Mouse (Mus musculus) forebrain, embryonic 14.5 days (tissue): ENCODE results near the gene Sqor. TPM values are rescaled to one million over a fixed set of nuclear protein-coding genes. Genes with fewer than 3 reads are reported as not detected.

Source experiments
- ATAC-seq: fragments of 200-750 bp; cut with Nextera tagmentation; 2 replicates; pipeline ENCODE4 v1.8.0; 2017; ENCODE audit warnings: mild to moderate bottlenecking, moderate library complexity
- DNase-seq: peaks from one replicate; pipeline ENCODE4 v3.0.0-alpha.2; 2015; ENCODE audit warnings: low spot score
- H3K27ac ChIP-seq: fragments of 300-500 bp; sonication (generic); 2 replicates; pipeline ENCODE4 v1.5.1; 2014; ENCODE audit warnings: low read depth, mild to moderate bottlenecking, control low read depth, low read length, moderate library complexity
- H3K27me3 ChIP-seq: fragments of 300-500 bp; sonication (generic); replicated peaks from 2 replicates; pipeline ENCODE4 v1.6.1; 2014; ENCODE audit warnings: low read length, control low read depth, mixed read lengths; ENCODE audit not compliant: control insufficient read depth, insufficient read depth
- H3K36me3 ChIP-seq: fragments of 300-500 bp; sonication (generic); 2 replicates; pipeline ENCODE4 v1.6.1; 2014; ENCODE audit warnings: low read length, control low read depth; ENCODE audit not compliant: control insufficient read depth, insufficient read depth
- H3K4me1 ChIP-seq: fragments of 300-500 bp; sonication (generic); 2 replicates; pipeline ENCODE4 v1.6.1; 2014; ENCODE audit warnings: antibody characterized with exemption, low read length, control low read depth; ENCODE audit not compliant: control insufficient read depth, insufficient read depth
- H3K4me2 ChIP-seq: fragments of 300-500 bp; sonication (generic); 2 replicates; pipeline ENCODE4 v1.6.1; 2014; ENCODE audit warnings: mild to moderate bottlenecking, control low read depth, low read length
- H3K4me3 ChIP-seq: fragments of 300-500 bp; sonication (generic); 2 replicates; pipeline ENCODE4 v1.5.1; 2014; ENCODE audit warnings: low read depth, low read length, control low read depth
- H3K9ac ChIP-seq: fragments of 300-500 bp; sonication (generic); 2 replicates; pipeline ENCODE4 v1.6.1; 2014; ENCODE audit warnings: mild to moderate bottlenecking, low read length, control low read depth, moderate library complexity
- H3K9me3 ChIP-seq: fragments of 300-500 bp; sonication (generic); replicated peaks from 2 replicates; pipeline ENCODE4 v1.6.1; 2016; ENCODE audit warnings: low read length, control low read depth, mixed read lengths; ENCODE audit not compliant: control insufficient read depth
- WGBS: fragments of 180-500 bp; shearing (Covaris S2); extraction: QIAGEN DNeasy Blood & Tissue Kit; methylation state at CpG from one replicate; pipeline ENCODE4 v1.1.7; 2014; 5-methylcytosine and 5-hydroxymethylcytosine counted together
- polyA plus RNA-seq: library from polyadenylated mRNA; unstranded; fragments of >200 nt; fragmentation: Nextera tagmentation; extraction: Ambion mirVana; gene quantifications from 2 replicates; pipeline ENCODE4 v1.2.1, GENCODE M21; 2014

The Sqor gene
- polyA plus RNA-seq, result 2.8 and 3.6 TPM in 2 replicates

GRCm38 (mm10) chr2:122765071-122765793 is at the start of gene Sqor:
TSS of gene Sqor (plus strand) at chr2:122765237.
- Histone ChIP-seq H3K4me3 (peak within 1 kb of the TSS; percentile 30), H3K27ac (no peak within 1 kb of the TSS), H3K9ac (peak within 1 kb of the TSS; percentile 47; the same call in 1 of the 2 replicates), H3K36me3 (no peaks in the 10 kb centered on the region), H3K4me1 (no peaks in the 10 kb centered on the region; the same call in 1 of the 2 replicates), H3K27me3 (0 out of 2 replicates have a peak, but pooled peaks cover 15% of the 10 kb centered on the region), H3K9me3 (no peaks in the 10 kb centered on the region), H3K4me2 (peak within 1 kb of the TSS; percentile 61)
- under 1% methylated on average over 46 of the region's 46 CpGs for WGBS
- DNase-seq, result peak; percentile 9
- ATAC-seq, result peak; percentile 44; the same call in 1 of the 2 replicates

DNA sequence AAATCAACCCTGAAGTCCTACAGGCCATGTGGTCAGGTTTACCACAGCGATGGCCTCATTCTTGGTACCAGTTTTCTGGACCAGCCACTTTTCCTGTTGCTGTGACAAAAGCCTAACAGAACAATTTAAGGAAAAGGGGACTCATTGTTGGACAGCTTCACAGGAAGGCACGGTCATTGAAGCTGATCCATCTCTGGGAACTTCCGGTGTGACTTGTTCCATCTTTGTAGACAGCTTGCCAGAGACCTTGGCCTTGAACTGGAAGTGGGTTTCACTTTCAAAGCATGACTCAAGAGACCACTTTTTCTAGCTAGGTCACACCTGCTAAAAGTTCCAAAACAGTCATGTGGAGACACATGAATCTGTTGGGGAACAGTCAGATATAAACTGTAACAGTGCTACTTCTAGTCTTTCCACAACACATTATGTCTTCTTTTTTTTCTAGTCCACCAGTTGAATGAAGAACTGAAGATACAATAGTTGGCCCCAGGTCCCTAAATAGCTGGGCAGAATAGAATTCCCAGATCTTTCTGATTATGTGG is 48.7 kb upstream of the Sqor start:
- 92% methylated on average over 3 of the region's 3 CpGs for WGBS
- no peak for ATAC-seq
- H3K4me3 ChIP-seq, result no peak overlapping the region

GRCm38 (mm10) chr2:122719232-122719631 is 45.8 kb upstream of the Sqor start:
- no peak for DNase-seq
- no peak for ATAC-seq
- no peaks in the 10 kb centered on the region for H3K4me1 ChIP-seq
- no peak overlapping the region for H3K4me2 ChIP-seq
- no peak overlapping the region for H3K27ac ChIP-seq
- WGBS, result 64% methylated on average over 1 of the region's 1 CpGs
- H3K9ac ChIP-seq, result no peak overlapping the region
- H3K36me3 ChIP-seq, result no peaks in the 10 kb centered on the region
- H3K27me3 ChIP-seq, result no peaks in the 10 kb centered on the region
- H3K4me3 ChIP-seq, result no peak overlapping the region
- no peaks in the 10 kb centered on the region for H3K9me3 ChIP-seq

More for the DNA sequence above, 48.7 kb upstream of the Sqor start:
- Histone ChIP-seq H3K27ac (no peak overlapping the region), H3K9me3 (no peaks in the 10 kb centered on the region), H3K9ac (no peak overlapping the region), H3K4me1 (no peaks in the 10 kb centered on the region), H3K4me2 (no peak overlapping the region), H3K36me3 (no peaks in the 10 kb centered on the region), H3K27me3 (no peaks in the 10 kb centered on the region)
- DNase-seq, result no peak

GRCm38 (mm10) chr2:122720564-122720963 is 44.5 kb upstream of the Sqor start:
- Histone ChIP-seq H3K4me3 (no peak overlapping the region), H3K27ac (no peak overlapping the region), H3K9ac (no peak overlapping the region), H3K36me3 (no peaks in the 10 kb centered on the region), H3K4me1 (no peaks in the 10 kb centered on the region), H3K9me3 (no peaks in the 10 kb centered on the region), H3K27me3 (no peaks in the 10 kb centered on the region), H3K4me2 (no peak overlapping the region)
- ATAC-seq (no peak), DNase-seq (no peak)
- 82% methylated on average over 3 of the region's 3 CpGs for WGBS

DNA sequence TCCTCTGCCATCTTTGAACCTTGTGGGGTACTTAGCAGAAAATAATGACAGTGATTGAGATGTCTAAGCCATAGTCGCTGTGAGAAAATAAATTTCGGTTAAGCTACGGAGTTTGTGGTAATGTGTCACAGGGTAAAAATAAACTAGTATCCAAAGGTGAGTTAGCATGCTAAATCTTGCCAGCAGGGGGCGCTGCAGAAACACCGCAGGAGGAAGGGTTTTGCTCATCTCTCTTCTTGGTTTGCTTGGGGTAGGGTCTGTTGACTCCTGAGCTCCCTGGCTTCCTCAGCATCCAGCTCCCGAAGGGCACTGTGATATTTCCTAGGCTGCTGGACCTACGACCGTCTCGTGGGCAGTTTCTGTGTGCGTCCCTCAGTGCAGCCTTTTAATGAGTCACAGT is 39.4 kb upstream of the Sqor start:
- WGBS, result 59% methylated on average over 10 of the region's 10 CpGs

GRCm38 (mm10) chr2:122731456-122731855 is 33.6 kb upstream of the Sqor start:
- 65% methylated on average over 2 of the region's 2 CpGs for WGBS
- no peak overlapping the region for H3K9ac ChIP-seq

More for the DNA sequence above, 39.4 kb upstream of the Sqor start:
- no peaks in the 10 kb centered on the region for H3K36me3 ChIP-seq
- no peak overlapping the region for H3K4me2 ChIP-seq
- no peak overlapping the region for H3K27ac ChIP-seq
- ATAC-seq (no peak), DNase-seq (no peak)
- no peaks in the 10 kb centered on the region for H3K27me3 ChIP-seq
- H3K9ac ChIP-seq, result no peak overlapping the region
- H3K9me3 ChIP-seq, result no peaks in the 10 kb centered on the region
- H3K4me1 ChIP-seq, result no peaks in the 10 kb centered on the region
- no peak overlapping the region for H3K4me3 ChIP-seq

DNA sequence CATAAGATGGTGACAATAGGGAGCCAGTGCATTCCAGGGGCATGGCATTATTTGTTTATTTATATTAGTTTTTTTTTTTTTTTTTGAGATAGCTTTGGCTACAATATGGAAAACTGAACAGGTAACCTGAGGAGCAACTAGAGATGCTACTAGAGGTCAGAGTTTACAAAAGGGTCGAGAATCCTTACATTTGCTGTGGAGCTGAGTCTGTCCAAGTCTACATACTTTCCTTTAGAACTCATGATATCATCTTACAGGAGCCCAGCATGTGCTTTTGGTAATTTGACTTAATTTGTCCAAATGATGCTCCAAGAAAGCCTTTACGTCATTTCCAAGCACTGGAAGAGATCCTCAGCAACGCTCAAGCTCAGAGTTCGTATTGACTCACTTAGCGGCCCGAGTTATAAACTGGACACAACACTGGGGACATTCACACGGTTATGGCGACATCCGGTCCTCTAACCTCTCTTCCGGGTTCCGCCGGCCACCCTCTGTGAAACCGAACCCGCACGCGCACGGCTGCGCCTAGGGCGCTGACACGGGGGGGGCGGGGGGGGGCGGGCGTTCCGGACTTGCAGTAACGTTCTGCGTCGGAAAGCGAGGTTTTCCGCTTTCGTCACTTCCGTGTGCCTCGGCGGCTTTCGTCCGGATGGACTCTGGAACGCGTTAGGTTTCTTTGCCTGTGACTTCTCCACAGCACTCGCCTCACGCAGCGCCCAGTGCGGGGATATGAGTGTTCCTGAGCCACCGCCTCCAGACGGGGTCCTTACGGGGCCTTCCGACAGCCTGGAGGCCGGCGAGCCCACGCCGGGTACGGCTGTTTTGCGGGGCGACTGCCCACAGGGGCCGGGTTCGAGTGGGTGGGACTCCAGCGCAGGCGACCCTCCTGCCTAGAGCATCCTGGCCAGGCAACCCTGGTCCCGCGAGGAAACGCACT is 26.9 kb upstream of the Sqor start, which contains the start of gene Bloc1s6:
TSS of gene Bloc1s6 (plus strand) at position 610 of the 937 bp plus-strand sequence.
- Histone ChIP-seq H3K36me3 (0 out of 2 replicates have a peak, but pooled peaks cover 3% of the 10 kb centered on the region), H3K9ac (peak within 1 kb of the TSS; percentile 95), H3K4me3 (peak within 1 kb of the TSS; percentile 84), H3K4me2 (peak within 1 kb of the TSS; percentile 78), H3K27ac (peak within 1 kb of the TSS; percentile 91), H3K27me3 (0 out of 2 replicates have a peak, but pooled peaks cover 4% of the 10 kb centered on the region), H3K4me1 (peaks cover 10% of the 10 kb centered on the region; the same call in 1 of the 2 replicates), H3K9me3 (no peaks in the 10 kb centered on the region)
- peak; percentile 97 for ATAC-seq
- under 1% methylated on average over 51 of the region's 59 CpGs for WGBS
- peak; percentile 97 for DNase-seq

More at GRCm38 (mm10) chr2:122731456-122731855, 33.6 kb upstream of the Sqor start:
- DNase-seq, result no peak
- no peaks in the 10 kb centered on the region for H3K36me3 ChIP-seq
- no peaks in the 10 kb centered on the region for H3K4me1 ChIP-seq
- no peak overlapping the region for H3K4me3 ChIP-seq
- H3K27ac ChIP-seq, result no peak overlapping the region
- H3K27me3 ChIP-seq, result 0 out of 2 replicates have a peak, but pooled peaks cover 4% of the 10 kb centered on the region
- no peak overlapping the region for H3K4me2 ChIP-seq
- no peak for ATAC-seq
- H3K9me3 ChIP-seq, result no peaks in the 10 kb centered on the region

DNA sequence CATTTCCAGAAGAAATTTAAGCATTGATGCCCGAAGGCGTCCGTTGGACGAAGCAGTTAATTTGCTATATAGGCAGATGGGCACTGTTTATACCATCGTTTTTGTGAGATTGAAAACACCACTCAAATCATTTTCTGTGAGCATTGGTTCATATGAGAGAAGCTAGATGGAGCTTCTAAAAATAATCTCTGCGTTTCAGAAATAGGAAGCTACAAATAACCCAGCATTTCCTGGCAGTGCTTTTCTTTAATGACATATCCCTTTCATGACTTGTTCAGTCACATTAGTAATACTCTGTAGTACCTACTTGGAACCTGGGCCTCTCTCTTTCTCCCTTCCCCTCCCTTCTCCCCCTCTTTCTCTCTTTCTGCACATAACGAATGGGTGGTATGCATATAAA is 26.0 kb upstream of the Sqor start:
- DNase-seq (peak; percentile 1), ATAC-seq (no peak)
- H3K4me1 ChIP-seq, result peaks cover 10% of the 10 kb centered on the region; the same call in 1 of the 2 replicates
- peak overlapping the region; percentile 84 for H3K4me3 ChIP-seq
- 0 out of 2 replicates have a peak, but pooled peaks cover 4% of the 10 kb centered on the region for H3K27me3 ChIP-seq
- H3K4me2 ChIP-seq, result peak overlapping the region; percentile 78
- peak overlapping the region; percentile 95 for H3K9ac ChIP-seq
- H3K36me3 ChIP-seq, result 0 out of 2 replicates have a peak, but pooled peaks cover 8% of the 10 kb centered on the region
- H3K9me3 ChIP-seq, result no peaks in the 10 kb centered on the region
- 36% methylated on average over 7 of the region's 7 CpGs for WGBS
- no peak overlapping the region for H3K27ac ChIP-seq
